Mouse (Mus musculus) neural tube, embryonic 10.5 days (tissue): ENCODE results near the gene Gm2163.
"Not testable (repeated sequence)": the region's sequence is repeated elsewhere in the genome, so short reads cannot be mapped to it uniquely, and the experiment has no call there.

ENCODE experiments used
- DNase-seq: peaks from one replicate; pipeline ENCODE4 v3.0.0-alpha.2; 2017; ENCODE audit warnings: low spot score; ENCODE audit errors: extremely low spot score

The Gm2163 gene

DNA sequence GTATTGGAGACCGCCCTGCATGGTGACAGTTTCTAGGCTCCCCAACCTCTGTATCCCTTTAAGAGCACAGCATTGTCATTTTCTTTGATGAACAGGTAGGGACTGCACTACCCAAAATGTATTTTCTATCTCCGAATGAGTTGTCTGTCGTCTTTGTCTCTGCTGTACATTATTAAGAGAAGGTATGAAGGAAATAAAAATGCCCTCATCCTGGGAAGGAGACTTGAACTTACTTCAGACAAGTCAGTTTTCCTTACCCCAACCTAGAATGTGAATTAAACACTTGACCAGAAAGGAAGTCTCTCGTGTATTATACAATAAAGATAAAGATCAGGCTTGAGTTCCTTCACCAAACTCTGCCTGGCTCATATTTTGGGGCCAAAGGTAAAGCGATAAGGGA is at the start of gene Gm2163:
Gm2163 (plus strand) TSS at position 301 of the 400 bp plus-strand sequence.
- DNase-seq, result not testable (repeated sequence)

DNA sequence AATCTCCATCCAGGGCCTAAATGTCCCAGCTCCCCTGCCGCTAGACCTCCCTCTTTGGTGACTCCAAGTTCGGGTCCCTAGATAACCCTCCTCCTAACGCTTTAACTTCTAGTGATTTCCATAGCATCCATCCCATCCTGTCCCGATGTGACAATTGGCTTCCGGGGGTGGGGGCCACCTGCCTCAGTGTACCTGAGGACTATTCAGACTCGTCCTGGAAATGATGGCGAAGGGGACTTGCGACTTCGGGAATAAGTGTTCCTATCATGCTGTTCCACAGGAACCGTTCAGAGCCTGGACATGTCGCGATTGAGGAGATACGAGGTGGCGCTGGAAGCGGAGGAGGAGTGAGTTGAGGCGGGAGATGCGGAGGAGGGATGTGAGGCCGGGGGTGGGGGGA is 27.5 kb upstream of the Gm2163 start, which contains the start of gene Gm21586:
Gm21586 (plus strand) TSS at position 301 of the 400 bp plus-strand sequence.
- DNase-seq, result not testable (repeated sequence)

GRCm38 (mm10) chr4:42528075-42528474 is 61.5 kb downstream of the Gm2163 start, which contains the start of gene Fam205a2:
Gene Fam205a2 (minus strand): TSS chr4:42528175.
- DNase-seq, result not testable (repeated sequence)

DNA sequence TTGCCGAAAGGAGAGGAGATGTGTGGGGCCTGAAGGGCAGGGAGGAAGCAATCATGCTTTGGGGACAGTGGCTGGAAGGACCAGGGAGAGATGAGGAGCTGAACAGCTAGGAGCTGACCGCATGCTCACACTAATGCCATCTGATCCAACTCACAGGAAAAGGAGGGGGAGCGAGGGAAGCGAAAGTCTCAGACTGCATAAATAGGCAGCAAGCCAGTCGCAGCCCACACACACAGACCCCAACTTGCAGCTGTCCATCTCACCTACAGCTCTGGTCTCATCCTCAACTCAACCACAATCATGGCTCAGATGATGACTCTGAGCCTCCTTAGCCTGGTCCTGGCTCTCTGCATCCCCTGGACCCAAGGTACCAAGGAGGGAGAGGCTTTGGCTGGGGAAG is 145.3 kb downstream of the Gm2163 start, which contains the start of gene Gm10591:
Gm10591 (plus strand) TSS at position 301 of the 400 bp plus-strand sequence.
- DNase-seq, result not testable (repeated sequence)

- DNase-seq, result not testable (repeated sequence)
Observed at GRCm38 (mm10) chr4:42629419-42629818, 162.9 kb downstream of the Gm2163 start, which contains the start of gene Gm2564. Gene Gm2564 (plus strand): TSS chr4:42629719.
